Mouse (Mus musculus) liver, postnatal 0 days (tissue): ENCODE measurements around the gene Odf3. TPM values are rescaled to one million over a fixed set of nuclear protein-coding genes. Genes with fewer than 3 reads are reported as not detected.
A peak's percentile ranks its signal among the peaks of the same experiment; 100 is the strongest.

Experiments used
- ATAC-seq: fragments of 200-750 bp; cut with Nextera tagmentation; 2 replicates; pipeline ENCODE4 v1.8.0; 2017; ENCODE audit warnings: mild to moderate bottlenecking, moderate library complexity
- DNase-seq: peaks from one replicate; pipeline ENCODE4 v3.0.0-alpha.2; 2016
- H3K27ac ChIP-seq: fragments of 300-500 bp; sonication (generic); 2 replicates; pipeline ENCODE4 v1.5.1; 2014; ENCODE audit warnings: antibody characterized with exemption, moderate library complexity, mild to moderate bottlenecking, low read depth
- H3K27me3 ChIP-seq: fragments of 300-500 bp; sonication (generic); 2 replicates; pipeline ENCODE4 v1.6.1; 2014; ENCODE audit warnings: low read length, control low read depth, mixed read lengths; ENCODE audit not compliant: insufficient read depth
- H3K36me3 ChIP-seq: fragments of 300-500 bp; sonication (generic); replicated peaks from 2 replicates; pipeline ENCODE4 v1.6.1; 2014; ENCODE audit warnings: mild to moderate bottlenecking, control low read depth, low read length, moderate library complexity, mixed read lengths; ENCODE audit not compliant: insufficient read depth
- H3K4me1 ChIP-seq: fragments of 300-500 bp; sonication (generic); 2 replicates; pipeline ENCODE4 v1.6.1; 2014; ENCODE audit warnings: antibody characterized with exemption, mild to moderate bottlenecking, control low read depth; ENCODE audit not compliant: insufficient read depth
- H3K4me2 ChIP-seq: fragments of 300-500 bp; sonication (generic); 2 replicates; pipeline ENCODE4 v1.6.1; 2014; ENCODE audit warnings: low read depth, mild to moderate bottlenecking, low read length, moderate library complexity, mixed read lengths
- H3K4me3 ChIP-seq: fragments of 300-500 bp; sonication (generic); 2 replicates; pipeline ENCODE4 v1.5.1; 2014; ENCODE audit warnings: low read depth, low read length
- H3K9ac ChIP-seq: fragments of 300-500 bp; sonication (generic); replicated peaks from 2 replicates; pipeline ENCODE4 v1.6.1; 2014; ENCODE audit warnings: mild to moderate bottlenecking, moderate library complexity
- H3K9me3 ChIP-seq: fragments of 300-500 bp; sonication (generic); 2 replicates; pipeline ENCODE4 v1.6.1; 2016; ENCODE audit warnings: mild to moderate bottlenecking, control low read depth, low read length, mixed read lengths
- CTCF ChIP-seq: sonication (generic); IDR thresholded peaks from 2 replicates; pipeline ENCODE4 v1.5.1; 2016; ENCODE audit warnings: antibody characterized with exemption, low read depth
- EP300 ChIP-seq: IDR thresholded peaks from 2 replicates; pipeline ENCODE4 v1.6.1; 2016; ENCODE audit warnings: antibody characterized with exemption, low read depth, mild to moderate bottlenecking
- WGBS: fragments of 180-500 bp; shearing (Covaris S2); extraction: QIAGEN DNeasy Blood & Tissue Kit; methylation state at CpG from one replicate; pipeline ENCODE4 v1.1.7; 2014; ENCODE audit not compliant: insufficient replicate concordance; 5-methylcytosine and 5-hydroxymethylcytosine counted together
- polyA plus RNA-seq: library from polyadenylated mRNA; unstranded; fragments of >200 nt; fragmentation: Nextera tagmentation; extraction: Ambion mirVana; gene quantifications from 2 replicates; pipeline ENCODE4 v1.2.1, GENCODE M21; 2015

Odf3 gene
- polyA plus RNA-seq, 1 experiment from 2014 or later = not detected

GRCm38 (mm10) chr7:140851916-140852315 is 4.3 kb downstream of the Odf3 start:
- H3K27ac ChIP-seq = no peak overlapping the region; the same call in 1 of the 2 replicates
- H3K4me1 ChIP-seq = peaks cover 26% of the 10 kb centered on the region
- no peak overlapping the region for H3K9ac ChIP-seq
- no peak for DNase-seq
- peaks cover 24% of the 10 kb centered on the region for H3K36me3 ChIP-seq
- no peak overlapping the region for H3K4me2 ChIP-seq
- H3K27me3 ChIP-seq = no peaks in the 10 kb centered on the region
- no peak for TF ChIP-seq CTCF
- TF ChIP-seq EP300 = no peak
- H3K9me3 ChIP-seq = no peaks in the 10 kb centered on the region
- no peak overlapping the region for H3K4me3 ChIP-seq
- ATAC-seq = no peak
- WGBS = 92% methylated on average over 4 of the region's 4 CpGs

- no peak overlapping the region for H3K4me3 ChIP-seq
- H3K4me2 ChIP-seq = peak overlapping the region; percentile 26; the same call in 1 of the 2 replicates
- H3K9ac ChIP-seq = 0 out of 2 replicates have a peak overlapping the region, but pooled peaks have one; percentile 30
- peaks cover 24% of the 10 kb centered on the region for H3K36me3 ChIP-seq
- no peaks in the 10 kb centered on the region for H3K9me3 ChIP-seq
- DNase-seq (peak; percentile 69), ATAC-seq (peak; percentile 40)
- WGBS = 61% methylated on average over 9 of the region's 9 CpGs
- TF ChIP-seq EP300 = no peak
- TF ChIP-seq CTCF = no peak
- H3K27me3 ChIP-seq = no peaks in the 10 kb centered on the region
- peaks cover 30% of the 10 kb centered on the region for H3K4me1 ChIP-seq
- peak overlapping the region; percentile 99 for H3K27ac ChIP-seq
These were observed 5.8 kb downstream of the Odf3 start for GRCm38 (mm10) chr7:140853386-140853785.

- Histone ChIP-seq H3K4me3 (peak overlapping the region; percentile 80; the same call in 1 of the 2 replicates), H3K36me3 (peaks cover 34% of the 10 kb centered on the region), H3K27me3 (no peaks in the 10 kb centered on the region), H3K4me2 (peak overlapping the region; percentile 85; the same call in 1 of the 2 replicates), H3K27ac (peak overlapping the region; percentile 99; the same call in 1 of the 2 replicates), H3K9me3 (no peaks in the 10 kb centered on the region), H3K9ac (peak overlapping the region; percentile 90; the same call in 1 of the 2 replicates), H3K4me1 (peaks cover 34% of the 10 kb centered on the region)
- 93% methylated on average over 18 of the region's 18 CpGs for WGBS
- TF ChIP-seq EP300 = no peak
- no peak for TF ChIP-seq CTCF
- DNase-seq = no peak
- no peak for ATAC-seq
These were observed 6.9 kb downstream of the Odf3 start for GRCm38 (mm10) chr7:140854483-140854882.

- H3K27me3 ChIP-seq = no peaks in the 10 kb centered on the region
- peaks cover 39% of the 10 kb centered on the region for H3K36me3 ChIP-seq
- no peak for ATAC-seq
- WGBS = 56% methylated on average over 9 of the region's 9 CpGs
- peak overlapping the region; percentile 80 for H3K4me3 ChIP-seq
- TF ChIP-seq EP300 = no peak
- no peak for TF ChIP-seq CTCF
- peak overlapping the region; percentile 99 for H3K27ac ChIP-seq
- DNase-seq = no peak
- H3K4me1 ChIP-seq = peaks cover 34% of the 10 kb centered on the region
- no peaks in the 10 kb centered on the region for H3K9me3 ChIP-seq
- peak overlapping the region; percentile 85 for H3K4me2 ChIP-seq
- H3K9ac ChIP-seq = peak overlapping the region; percentile 90
These were observed 7.6 kb downstream of the Odf3 start for GRCm38 (mm10) chr7:140855181-140855580.

GRCm38 (mm10) chr7:140855860-140856784 is 8.5 kb downstream of the Odf3 start, which contains the start of gene Gm45785:
Gene Gm45785 (minus strand): TSS chr7:140856331.
- WGBS = under 1% methylated on average over 51 of the region's 51 CpGs
- Histone ChIP-seq H3K27me3 (no peaks in the 10 kb centered on the region), H3K36me3 (peaks cover 48% of the 10 kb centered on the region), H3K27ac (peak within 1 kb of the TSS; percentile 99), H3K4me1 (peaks cover 34% of the 10 kb centered on the region), H3K9me3 (no peaks in the 10 kb centered on the region), H3K9ac (peak within 1 kb of the TSS; percentile 90), H3K4me3 (peak within 1 kb of the TSS; percentile 80), H3K4me2 (peak within 1 kb of the TSS; percentile 85)
- DNase-seq (peak; percentile 88), ATAC-seq (peak; percentile 79)
- TF ChIP-seq CTCF (peak; percentile 12; the same call in 1 of the 2 replicates), EP300 (peak; percentile 57; the same call in 1 of the 2 replicates)
